Mouse (Mus musculus): ENCODE data around the gene Pappa2. TPM values are rescaled to one million over a fixed set of nuclear protein-coding genes. Genes with fewer than 3 reads are reported as not detected.

Pappa2 gene
- total and polyA plus RNA-seq, 3 experiments: 0.09 to 0.47 (median 0.12) TPM

GRCm38 (mm10) chr1:158741449-158741848 is 238.8 kb downstream of the Pappa2 start:
- 77% methylated on average over 5 of the region's 5 CpGs for WGBS
- intact Hi-C loops (cut with DNase I): no loop called here

DNA sequence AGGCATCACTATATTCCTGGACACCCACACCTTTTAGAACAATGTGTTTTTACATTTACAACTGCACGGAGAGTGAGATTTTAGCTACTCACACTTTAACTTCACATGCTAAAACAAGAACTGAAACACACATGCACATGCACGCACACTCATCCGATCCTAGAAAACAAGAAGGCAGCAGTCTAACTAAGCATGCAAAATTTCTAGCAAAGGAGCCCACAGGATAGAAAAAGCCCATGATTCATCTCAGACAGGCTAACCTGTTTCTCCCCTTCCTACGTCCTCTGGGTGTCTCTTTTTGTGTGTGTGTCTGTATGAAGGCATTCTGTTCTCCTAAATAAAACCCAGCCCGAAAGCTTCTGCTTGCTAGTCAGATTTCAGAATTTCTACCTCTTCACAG is 239.3 kb downstream of the Pappa2 start:
- no peak overlapping the region for H3K9ac ChIP-seq (ENCODE audit: low read depth, low read length)
- no peak overlapping the region for H3K4me3 ChIP-seq
- no peak for TF ChIP-seq POLR2A (IDR thresholded peaks at IDR 0.05; ENCODE audit: insufficient read depth, low read depth, low read length)
- no peak for TF ChIP-seq CTCF (IDR thresholded peaks at IDR 0.05)
- TF ChIP-seq EP300 (IDR thresholded peaks at IDR 0.05; ENCODE audit: insufficient read depth, low read depth, low read length): no peak
- no peaks in the 10 kb centered on the region for H3K4me1 ChIP-seq (ENCODE audit: control insufficient read depth, insufficient read depth, low read length)
- intact Hi-C loops (cut with DNase I): no loop called here
- no peak overlapping the region for H3K27ac ChIP-seq
- H3K27me3 ChIP-seq (ENCODE audit: control insufficient read depth, insufficient read depth, low read length): no peaks in the 10 kb centered on the region
- H3K36me3 ChIP-seq (ENCODE audit: control insufficient read depth, insufficient read depth, low read length): no peaks in the 10 kb centered on the region
- 92% methylated on average over 5 of the region's 5 CpGs for WGBS
- H3K79me2 ChIP-seq (replicated peaks; ENCODE audit: control insufficient read depth, insufficient read depth, low read length): no peaks in the 10 kb centered on the region
- no peak for DNase-seq

More at GRCm38 (mm10) chr1:158741449-158741848, 238.8 kb downstream of the Pappa2 start:
- H3K36me3 ChIP-seq (ENCODE audit: control insufficient read depth, insufficient read depth, low read length): no peaks in the 10 kb centered on the region
- H3K27ac ChIP-seq: no peak overlapping the region
- no peak overlapping the region for H3K4me3 ChIP-seq
- no peaks in the 10 kb centered on the region for H3K27me3 ChIP-seq (ENCODE audit: control insufficient read depth, insufficient read depth, low read length)
- H3K9ac ChIP-seq (ENCODE audit: low read depth, low read length): no peak overlapping the region
- DNase-seq: no peak
- no peaks in the 10 kb centered on the region for H3K79me2 ChIP-seq (replicated peaks; ENCODE audit: control insufficient read depth, insufficient read depth, low read length)
- no peaks in the 10 kb centered on the region for H3K4me1 ChIP-seq (ENCODE audit: control insufficient read depth, insufficient read depth, low read length)
- no peak for TF ChIP-seq EP300 (IDR thresholded peaks at IDR 0.05; ENCODE audit: insufficient read depth, low read depth, low read length)
- TF ChIP-seq CTCF (IDR thresholded peaks at IDR 0.05): no peak
- no peak for TF ChIP-seq POLR2A (IDR thresholded peaks at IDR 0.05; ENCODE audit: insufficient read depth, low read depth, low read length)

GRCm38 (mm10) chr1:158740161-158740766 is 240.0 kb downstream of the Pappa2 start:
- no peak for DNase-seq
- no peaks in the 10 kb centered on the region for H3K4me1 ChIP-seq (ENCODE audit: control insufficient read depth, insufficient read depth, low read length)
- H3K36me3 ChIP-seq (ENCODE audit: control insufficient read depth, insufficient read depth, low read length): no peaks in the 10 kb centered on the region
- H3K4me3 ChIP-seq: no peak overlapping the region
- WGBS: 53% methylated on average over 6 of the region's 6 CpGs
- H3K27ac ChIP-seq: no peak overlapping the region
- H3K9ac ChIP-seq (ENCODE audit: low read depth, low read length): no peak overlapping the region
- no peaks in the 10 kb centered on the region for H3K79me2 ChIP-seq (replicated peaks; ENCODE audit: control insufficient read depth, insufficient read depth, low read length)
- TF ChIP-seq EP300 (IDR thresholded peaks at IDR 0.05; ENCODE audit: insufficient read depth, low read depth, low read length): no peak
- TF ChIP-seq POLR2A (IDR thresholded peaks at IDR 0.05; ENCODE audit: insufficient read depth, low read depth, low read length): no peak
- intact Hi-C loops (cut with DNase I): no loop called here
- no peaks in the 10 kb centered on the region for H3K27me3 ChIP-seq (ENCODE audit: control insufficient read depth, insufficient read depth, low read length)

- intact Hi-C loops (cut with DNase I): no loop called here
- DNase-seq: peak in 1 of 2 experiments; percentile 30
- Histone ChIP-seq H3K9ac (ENCODE audit: low read depth, low read length) (no peak overlapping the region), H3K4me3 (no peak overlapping the region), H3K79me2 (replicated peaks; ENCODE audit: control insufficient read depth, insufficient read depth, low read length) (no peaks in the 10 kb centered on the region), H3K4me1 (ENCODE audit: control insufficient read depth, insufficient read depth, low read length) (no peaks in the 10 kb centered on the region), H3K27ac (no peak overlapping the region), H3K27me3 (ENCODE audit: control insufficient read depth, insufficient read depth, low read length) (no peaks in the 10 kb centered on the region), H3K36me3 (ENCODE audit: control insufficient read depth, insufficient read depth, low read length) (no peaks in the 10 kb centered on the region)
- TF ChIP-seq EP300 (IDR thresholded peaks at IDR 0.05; ENCODE audit: insufficient read depth, low read depth, low read length) (no peak), POLR2A (IDR thresholded peaks at IDR 0.05; ENCODE audit: insufficient read depth, low read depth, low read length) (no peak), CTCF (IDR thresholded peaks at IDR 0.05) (no peak)
- WGBS: 37% methylated on average over 5 of the region's 5 CpGs
Measured at GRCm38 (mm10) chr1:158739132-158739919, 241.0 kb downstream of the Pappa2 start.

DNA sequence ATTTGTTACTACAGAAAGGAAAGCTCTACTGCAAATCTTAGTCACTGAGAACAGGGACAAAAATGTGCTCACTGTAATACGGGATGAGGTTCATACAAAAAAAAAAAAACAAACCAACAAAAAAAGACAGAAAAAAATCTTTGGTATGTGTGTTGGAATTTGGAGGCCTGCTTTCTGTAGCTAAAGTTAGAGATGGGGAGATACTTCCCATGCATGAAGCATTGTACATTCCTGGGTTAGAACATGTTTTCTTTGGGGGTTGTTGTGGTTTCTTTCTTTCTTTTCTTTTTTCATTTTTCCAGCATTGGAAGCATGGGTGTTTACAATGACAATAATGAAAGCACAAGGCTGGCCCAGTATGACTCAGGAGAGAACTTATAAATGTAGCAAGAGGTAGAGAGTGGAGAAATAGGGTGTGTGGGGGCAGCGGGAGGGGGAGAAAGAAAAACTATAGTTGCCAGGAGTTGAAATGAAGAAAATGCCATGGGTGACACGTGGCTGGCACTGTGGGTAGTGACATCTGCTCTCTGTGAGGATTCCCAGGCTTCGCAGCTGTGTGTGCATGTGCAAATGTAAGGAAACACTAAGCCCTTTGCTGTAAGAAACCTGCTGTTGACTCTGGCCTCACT is 247.3 kb downstream of the Pappa2 start:
- H3K27ac ChIP-seq: no peak overlapping the region
- no peak for TF ChIP-seq CTCF (IDR thresholded peaks at IDR 0.05)
- TF ChIP-seq POLR2A (IDR thresholded peaks at IDR 0.05; ENCODE audit: insufficient read depth, low read depth, low read length): no peak
- TF ChIP-seq EP300 (IDR thresholded peaks at IDR 0.05; ENCODE audit: insufficient read depth, low read depth, low read length): no peak
- intact Hi-C loops (cut with DNase I): no loop called here
- no peak for DNase-seq
- H3K79me2 ChIP-seq (replicated peaks; ENCODE audit: control insufficient read depth, insufficient read depth, low read length): no peaks in the 10 kb centered on the region
- H3K4me1 ChIP-seq (ENCODE audit: control insufficient read depth, insufficient read depth, low read length): no peaks in the 10 kb centered on the region
- H3K27me3 ChIP-seq (ENCODE audit: control insufficient read depth, insufficient read depth, low read length): no peaks in the 10 kb centered on the region
- 53% methylated on average over 4 of the region's 4 CpGs for WGBS
- no peak overlapping the region for H3K9ac ChIP-seq (ENCODE audit: low read depth, low read length)
- H3K4me3 ChIP-seq: no peak overlapping the region
- H3K36me3 ChIP-seq (ENCODE audit: control insufficient read depth, insufficient read depth, low read length): no peaks in the 10 kb centered on the region

Data from heart, adult 2 months (tissue).